Mouse (Mus musculus): ENCODE data around the gene Cmbl. TPM values are rescaled to one million over a fixed set of nuclear protein-coding genes. Genes with fewer than 3 reads are reported as not detected.
A peak's percentile ranks its signal among the peaks of the same experiment; 100 is the strongest.

Gene Cmbl
- total and polyA plus RNA-seq, 2 experiments: 374 to 434 TPM

GRCm38 (mm10) chr15:31537706-31538105 is 27.5 kb upstream of the Cmbl start:
- Histone ChIP-seq H3K79me2 (ENCODE audit: control insufficient read depth, insufficient read depth, low read length) (no peaks in the 10 kb centered on the region), H3K36me3 (ENCODE audit: control insufficient read depth, insufficient read depth, low read length) (no peaks in the 10 kb centered on the region), H3K9ac (ENCODE audit: low read depth, low read length) (no peak overlapping the region), H3K4me1 (ENCODE audit: control insufficient read depth, insufficient read depth, low read length) (peaks cover 24% of the 10 kb centered on the region), H3K27ac (replicated peaks; ENCODE audit: insufficient read depth, low read depth, low read length) (no peak overlapping the region), H3K27me3 (ENCODE audit: control insufficient read depth, insufficient read depth, low read length) (no peaks in the 10 kb centered on the region), H3K4me3 (ENCODE audit: insufficient read depth, low read depth, low read length) (no peak overlapping the region)
- WGBS: 91% methylated on average over 2 of the region's 2 CpGs
- no peak for DNase-seq (ENCODE audit: extremely low read depth, low read depth, low spot score)
- TF ChIP-seq POLR2A (IDR thresholded peaks at IDR 0.05; ENCODE audit: extremely low read depth, insufficient read depth, low read length) (no peak), CTCF (IDR thresholded peaks at IDR 0.05; ENCODE audit: low read depth, low read length) (no peak)

- peaks cover 28% of the 10 kb centered on the region for H3K4me1 ChIP-seq (ENCODE audit: control insufficient read depth, insufficient read depth, low read length)
- no peaks in the 10 kb centered on the region for H3K36me3 ChIP-seq (ENCODE audit: control insufficient read depth, insufficient read depth, low read length)
- WGBS: 94% methylated on average over 3 of the region's 3 CpGs
- no peak for DNase-seq (ENCODE audit: extremely low read depth, low read depth, low spot score)
- H3K9ac ChIP-seq (ENCODE audit: low read depth, low read length): no peak overlapping the region
- no peak overlapping the region for H3K4me3 ChIP-seq (ENCODE audit: insufficient read depth, low read depth, low read length)
- H3K79me2 ChIP-seq (ENCODE audit: control insufficient read depth, insufficient read depth, low read length): no peaks in the 10 kb centered on the region
- H3K27ac ChIP-seq (replicated peaks; ENCODE audit: insufficient read depth, low read depth, low read length): no peak overlapping the region
- H3K27me3 ChIP-seq (ENCODE audit: control insufficient read depth, insufficient read depth, low read length): no peaks in the 10 kb centered on the region
- no peak for TF ChIP-seq CTCF (IDR thresholded peaks at IDR 0.05; ENCODE audit: low read depth, low read length)
- no peak for TF ChIP-seq POLR2A (IDR thresholded peaks at IDR 0.05; ENCODE audit: extremely low read depth, insufficient read depth, low read length)
Measured at GRCm38 (mm10) chr15:31538346-31538745, 26.8 kb upstream of the Cmbl start.

GRCm38 (mm10) chr15:31539643-31540512 is 25.3 kb upstream of the Cmbl start:
- Histone ChIP-seq H3K4me3 (ENCODE audit: insufficient read depth, low read depth, low read length) (no peak overlapping the region), H3K27ac (replicated peaks; ENCODE audit: insufficient read depth, low read depth, low read length) (no peak overlapping the region; the same call in 1 of the 2 replicates), H3K9ac (ENCODE audit: low read depth, low read length) (no peak overlapping the region), H3K79me2 (ENCODE audit: control insufficient read depth, insufficient read depth, low read length) (no peaks in the 10 kb centered on the region), H3K4me1 (ENCODE audit: control insufficient read depth, insufficient read depth, low read length) (peaks cover 37% of the 10 kb centered on the region), H3K36me3 (ENCODE audit: control insufficient read depth, insufficient read depth, low read length) (no peaks in the 10 kb centered on the region), H3K27me3 (ENCODE audit: control insufficient read depth, insufficient read depth, low read length) (no peaks in the 10 kb centered on the region)
- DNase-seq (ENCODE audit: extremely low read depth, low read depth, low spot score): peak; percentile 52
- WGBS: 19% methylated on average over 9 of the region's 9 CpGs
- no peak for TF ChIP-seq CTCF (IDR thresholded peaks at IDR 0.05; ENCODE audit: low read depth, low read length)
- no peak for TF ChIP-seq POLR2A (IDR thresholded peaks at IDR 0.05; ENCODE audit: extremely low read depth, insufficient read depth, low read length)

- Histone ChIP-seq H3K9ac (ENCODE audit: low read depth, low read length) (no peak overlapping the region), H3K36me3 (ENCODE audit: control insufficient read depth, insufficient read depth, low read length) (no peaks in the 10 kb centered on the region), H3K27me3 (ENCODE audit: control insufficient read depth, insufficient read depth, low read length) (no peaks in the 10 kb centered on the region), H3K27ac (replicated peaks; ENCODE audit: insufficient read depth, low read depth, low read length) (no peak overlapping the region), H3K4me3 (ENCODE audit: insufficient read depth, low read depth, low read length) (no peak overlapping the region), H3K79me2 (ENCODE audit: control insufficient read depth, insufficient read depth, low read length) (no peaks in the 10 kb centered on the region), H3K4me1 (ENCODE audit: control insufficient read depth, insufficient read depth, low read length) (peaks cover 41% of the 10 kb centered on the region)
- TF ChIP-seq CTCF (IDR thresholded peaks at IDR 0.05; ENCODE audit: low read depth, low read length) (no peak), POLR2A (IDR thresholded peaks at IDR 0.05; ENCODE audit: extremely low read depth, insufficient read depth, low read length) (no peak)
- no peak for DNase-seq (ENCODE audit: extremely low read depth, low read depth, low spot score)
- 26% methylated on average over 1 of the region's 1 CpGs for WGBS
Measured at GRCm38 (mm10) chr15:31540513-31540802, 24.7 kb upstream of the Cmbl start.

GRCm38 (mm10) chr15:31542013-31542958 is 22.9 kb upstream of the Cmbl start:
- peaks cover 42% of the 10 kb centered on the region for H3K4me1 ChIP-seq (ENCODE audit: control insufficient read depth, insufficient read depth, low read length)
- H3K4me3 ChIP-seq (ENCODE audit: insufficient read depth, low read depth, low read length): no peak overlapping the region
- no peaks in the 10 kb centered on the region for H3K36me3 ChIP-seq (ENCODE audit: control insufficient read depth, insufficient read depth, low read length)
- H3K9ac ChIP-seq (ENCODE audit: low read depth, low read length): peak overlapping the region; percentile 58; the same call in 1 of the 2 replicates
- H3K27ac ChIP-seq (replicated peaks; ENCODE audit: insufficient read depth, low read depth, low read length): peak overlapping the region; percentile 93
- H3K79me2 ChIP-seq (ENCODE audit: control insufficient read depth, insufficient read depth, low read length): no peaks in the 10 kb centered on the region
- H3K27me3 ChIP-seq (ENCODE audit: control insufficient read depth, insufficient read depth, low read length): no peaks in the 10 kb centered on the region
- DNase-seq (ENCODE audit: extremely low read depth, low read depth, low spot score): peak; percentile 59
- no peak for TF ChIP-seq POLR2A (IDR thresholded peaks at IDR 0.05; ENCODE audit: extremely low read depth, insufficient read depth, low read length)
- no peak for TF ChIP-seq CTCF (IDR thresholded peaks at IDR 0.05; ENCODE audit: low read depth, low read length)
- WGBS: 11% methylated on average over 10 of the region's 10 CpGs
